Mouse (Mus musculus) lung, postnatal 0 days (tissue): ENCODE data around the gene Bend6. TPM values are rescaled to one million over a fixed set of nuclear protein-coding genes. Genes with fewer than 3 reads are reported as not detected.
"Not testable (repeated sequence)": the region's sequence is repeated elsewhere in the genome, so short reads cannot be mapped to it uniquely, and the experiment has no call there.

Experiments
- ATAC-seq: fragments of 200-750 bp; cut with Nextera tagmentation; 2 replicates; pipeline ENCODE4 v1.8.0; 2017; ENCODE audit warnings: moderate library complexity
- DNase-seq: peaks from one replicate; pipeline ENCODE4 v3.0.0-alpha.2; 2016; ENCODE audit warnings: low spot score
- H3K27ac ChIP-seq: fragments of 300-500 bp; sonication (generic); 2 replicates; pipeline ENCODE4 v1.5.1; 2014; ENCODE audit warnings: antibody characterized with exemption, mild to moderate bottlenecking, low read length, mixed read lengths
- H3K27me3 ChIP-seq: fragments of 300-500 bp; sonication (generic); replicated peaks from 2 replicates; pipeline ENCODE4 v1.6.1; 2014; ENCODE audit warnings: low read length, mixed read lengths; ENCODE audit not compliant: insufficient read depth
- H3K36me3 ChIP-seq: fragments of 300-500 bp; sonication (generic); 2 replicates; pipeline ENCODE4 v1.6.1; 2014; ENCODE audit warnings: low read length, mixed read lengths; ENCODE audit not compliant: insufficient read depth
- H3K4me1 ChIP-seq: fragments of 300-500 bp; sonication (generic); 2 replicates; pipeline ENCODE4 v1.6.1; 2014; ENCODE audit warnings: antibody characterized with exemption, low read depth, low read length, mixed read lengths; ENCODE audit not compliant: insufficient read depth
- H3K4me2 ChIP-seq: fragments of 300-500 bp; sonication (generic); replicated peaks from 2 replicates; pipeline ENCODE4 v1.6.1; 2014; ENCODE audit warnings: low read depth, mild to moderate bottlenecking, low read length, moderate library complexity, mixed read lengths
- H3K4me3 ChIP-seq: fragments of 300-500 bp; sonication (generic); 2 replicates; pipeline ENCODE4 v1.5.1; 2014; ENCODE audit warnings: low read depth, low read length
- H3K9ac ChIP-seq: fragments of 300-500 bp; sonication (generic); replicated peaks from 2 replicates; pipeline ENCODE4 v1.6.1; 2014; ENCODE audit warnings: low read depth, mild to moderate bottlenecking
- H3K9me3 ChIP-seq: fragments of 300-500 bp; sonication (generic); 2 replicates; pipeline ENCODE4 v1.6.1; 2016; ENCODE audit warnings: low read length, mixed read lengths
- CTCF ChIP-seq: IDR thresholded peaks from 2 replicates; pipeline ENCODE4 v1.5.1; 2016; ENCODE audit warnings: antibody characterized with exemption, mild to moderate bottlenecking
- EP300 ChIP-seq: IDR thresholded peaks from 2 replicates; pipeline ENCODE4 v1.6.1; 2016; ENCODE audit warnings: antibody characterized with exemption, mild to moderate bottlenecking, control low read depth
- WGBS: fragments of 180-500 bp; shearing (Covaris S2); extraction: QIAGEN DNeasy Blood & Tissue Kit; methylation state at CpG from one replicate; pipeline ENCODE4 v1.1.7; 2014; 5-methylcytosine and 5-hydroxymethylcytosine counted together
- polyA plus RNA-seq: library from polyadenylated mRNA; unstranded; fragments of >200 nt; fragmentation: Nextera tagmentation; extraction: Ambion mirVana; gene quantifications from 2 replicates; pipeline ENCODE4 v1.2.1, GENCODE M21; 2015

The Bend6 gene
- polyA plus RNA-seq, 1 experiment from 2014 or later = 0.45 TPM

GRCm38 (mm10) chr1:33843823-33844222, 63.8 kb downstream of the Bend6 start:
- Histone ChIP-seq H3K4me3 (no peak overlapping the region), H3K4me2 (no peak overlapping the region), H3K27me3 (no peaks in the 10 kb centered on the region), H3K9me3 (no peaks in the 10 kb centered on the region), H3K4me1 (no peaks in the 10 kb centered on the region), H3K27ac (no peak overlapping the region), H3K36me3 (no peaks in the 10 kb centered on the region), H3K9ac (no peak overlapping the region)
- DNase-seq (no peak), ATAC-seq (no peak)
- WGBS = 78% methylated on average over 6 of the region's 6 CpGs
- no peak for TF ChIP-seq EP300
- TF ChIP-seq CTCF = no peak

- H3K9me3 ChIP-seq, H3K36me3 ChIP-seq, H3K27me3 ChIP-seq, H3K9ac ChIP-seq, H3K4me2 ChIP-seq, ATAC-seq, DNase-seq, H3K27ac ChIP-seq, H3K4me3 ChIP-seq, H3K4me1 ChIP-seq: not testable (repeated sequence)
- WGBS = 96% methylated on average over 13 of the region's 14 CpGs
Measured at GRCm38 (mm10) chr1:33838952-33839351, 68.7 kb downstream of the Bend6 start.

- Histone ChIP-seq H3K9me3 (no peaks in the 10 kb centered on the region), H3K4me1 (no peaks in the 10 kb centered on the region), H3K4me2 (no peak overlapping the region), H3K36me3 (no peaks in the 10 kb centered on the region), H3K4me3 (no peak overlapping the region), H3K9ac (no peak overlapping the region), H3K27me3 (no peaks in the 10 kb centered on the region), H3K27ac (no peak overlapping the region)
- TF ChIP-seq EP300 (no peak), CTCF (no peak)
- DNase-seq (no peak), ATAC-seq (no peak)
- WGBS = 63% methylated on average over 4 of the region's 4 CpGs
Measured at GRCm38 (mm10) chr1:33830586-33830985, 77.0 kb downstream of the Bend6 start.

- 78% methylated on average over 2 of the region's 2 CpGs for WGBS
- Histone ChIP-seq H3K4me3 (no peak overlapping the region), H3K27ac (no peak overlapping the region), H3K9ac (no peak overlapping the region), H3K36me3 (no peaks in the 10 kb centered on the region), H3K4me1 (peaks cover 5% of the 10 kb centered on the region; the same call in 1 of the 2 replicates), H3K27me3 (no peaks in the 10 kb centered on the region), H3K9me3 (no peaks in the 10 kb centered on the region), H3K4me2 (no peak overlapping the region)
- TF ChIP-seq CTCF (no peak), EP300 (no peak)
- ATAC-seq (no peak), DNase-seq (no peak)
Measured at GRCm38 (mm10) chr1:33817931-33818330, 89.7 kb downstream of the Bend6 start.

- Histone ChIP-seq H3K36me3 (no peaks in the 10 kb centered on the region), H3K27ac (peak within 1 kb of the TSS; percentile 93), H3K4me2 (peak within 1 kb of the TSS; percentile 80), H3K4me3 (peak within 1 kb of the TSS; percentile 87), H3K9ac (peak within 1 kb of the TSS; percentile 89), H3K4me1 (peaks cover 7% of the 10 kb centered on the region; the same call in 1 of the 2 replicates), H3K27me3 (no peaks in the 10 kb centered on the region), H3K9me3 (no peaks in the 10 kb centered on the region)
- DNase-seq (peak; percentile 95), ATAC-seq (peak; percentile 99)
- TF ChIP-seq EP300 = no peak
- TF ChIP-seq CTCF = peak; percentile 44
- WGBS = under 1% methylated on average over 73 of the region's 85 CpGs
Measured at GRCm38 (mm10) chr1:33813868-33814794, 93.5 kb downstream of the Bend6 start, which contains the start of gene Zfp451. Gene Zfp451, minus strand, starts transcription at chr1:33814595.

- 7% methylated on average over 11 of the region's 11 CpGs for WGBS
Measured at GRCm38 (mm10) chr1:33813495-33813867, 94.1 kb downstream of the Bend6 start.

More at GRCm38 (mm10) chr1:33813495-33813867, 94.1 kb downstream of the Bend6 start:
- no peaks in the 10 kb centered on the region for H3K36me3 ChIP-seq
- DNase-seq (peak; percentile 7), ATAC-seq (no peak)
- H3K9ac ChIP-seq = peak overlapping the region; percentile 89
- no peak for TF ChIP-seq EP300
- TF ChIP-seq CTCF = no peak
- H3K27me3 ChIP-seq = no peaks in the 10 kb centered on the region
- H3K4me2 ChIP-seq = peak overlapping the region; percentile 80
- H3K9me3 ChIP-seq = no peaks in the 10 kb centered on the region
- peak overlapping the region; percentile 87 for H3K4me3 ChIP-seq
- peaks cover 7% of the 10 kb centered on the region; the same call in 1 of the 2 replicates for H3K4me1 ChIP-seq
- peak overlapping the region; percentile 93 for H3K27ac ChIP-seq
